12 mouse cellular contexts compared by ENCODE assay signal in the genomic region with DNA sequence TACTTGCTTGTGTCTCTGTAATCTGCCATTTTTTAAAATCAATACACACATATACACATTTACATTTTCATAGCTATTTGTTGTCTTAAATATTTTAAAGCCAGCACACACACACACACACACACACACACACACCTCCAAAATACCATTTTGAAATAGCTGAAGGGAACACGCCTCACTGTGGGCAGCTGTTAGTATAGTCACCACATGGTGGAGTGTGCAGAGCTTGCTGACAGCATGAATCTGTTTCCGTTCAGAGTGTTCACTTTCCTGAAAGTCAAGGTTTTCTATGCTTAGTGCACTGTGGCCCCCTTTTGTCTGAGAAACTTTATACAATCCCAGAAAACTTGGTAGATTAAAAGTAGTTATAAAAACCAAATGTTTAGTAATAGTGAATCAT. TPM values are rescaled to one million over a fixed set of nuclear protein-coding genes. Genes with fewer than 3 reads are reported as not detected.
A peak's percentile ranks its signal among the peaks of the same experiment; 100 is the strongest.
DNase-seq lines count a peak whose midpoint lies in the region; ATAC-seq and TF ChIP-seq lines count a peak whose summit lies in the region.
"Had no signal": no experiment of that assay in that cellular context is flagged by ENCODE, and none has a peak within 500 bp of the region (broad histone marks: within the 10 kb centered on the region; RNA-seq: fewer than 3 reads in every experiment).

No protein-coding gene starts in this region.

- DNase-seq in heart, adult 11 months, result peak; percentile 9
- no peak for DNase-seq in heart, postnatal 25 days (ENCODE audit: low spot score)
- peak; percentile 27 for DNase-seq in limb, embryonic 14.5 days (ENCODE audit: low spot score)
- DNase-seq in limb, embryonic 10.5 days (ENCODE audit: low spot score), result no peak
- DNase-seq in CH12.LX (ENCODE audit: extremely low read depth), result no peak
- DNase-seq in ovary, postnatal 36 days (ENCODE audit: low spot score), result no peak
- DNase-seq: adrenal gland, postnatal 10 days; gastrocnemius, postnatal 10 days; liver, embryonic 13.5 days; thymus, postnatal 14 days had no signal

- no peak overlapping the region for H3K4me3 ChIP-seq in limb, embryonic 14.5 days (replicated peaks; ENCODE audit: low read length)
- H3K4me3 ChIP-seq in limb, embryonic 10.5 days, result no peak overlapping the region
- H3K4me3 ChIP-seq in CH12.LX (replicated peaks in 1 of 3; ENCODE audit: low read depth in 2 of 3, low read length in 2 of 3, poor library complexity in 1 of 3), result no peak overlapping the region
- no peak overlapping the region for H3K4me3 ChIP-seq in cortical plate, adult 2 months (ENCODE audit: insufficient read depth, low read length)
- H3K4me3 ChIP-seq: liver, embryonic 13.5 days; myocyte had no signal

- no peak overlapping the region for H3K4me2 ChIP-seq in limb, embryonic 14.5 days (replicated peaks; ENCODE audit: low read depth, low read length, severe bottlenecking)
- H3K4me2 ChIP-seq in CH12.LX (ENCODE audit: insufficient read depth, low read depth, poor library complexity, severe bottlenecking), result no peak overlapping the region
- H3K4me2 ChIP-seq: liver, embryonic 13.5 days had no signal

- intact Hi-C loops in heart, postnatal 25 days (cut with DNase I), result no loop called here

- no peak overlapping the region for H3K27ac ChIP-seq in limb, embryonic 14.5 days (replicated peaks; ENCODE audit: low read depth, low read length)
- no peak overlapping the region for H3K27ac ChIP-seq in limb, embryonic 10.5 days
- no peak overlapping the region for H3K27ac ChIP-seq in CH12.LX (ENCODE audit: insufficient read depth, low read depth)
- no peak overlapping the region for H3K27ac ChIP-seq in cortical plate, adult 2 months (ENCODE audit: insufficient read depth, low read length)
- H3K27ac ChIP-seq: liver, embryonic 13.5 days had no signal

- 44% methylated on average over 2 of the region's 2 CpGs for WGBS in limb, embryonic 14.5 days
- 74% methylated on average over 2 of the region's 2 CpGs for WGBS in limb, embryonic 10.5 days

- no peak for TF ChIP-seq POLR2A in limb, embryonic 14.5 days (IDR thresholded peaks at IDR 0.05; ENCODE audit: borderline replicate concordance, extremely low read depth, insufficient read depth, insufficient read length)
- no peak for TF ChIP-seq POLR2A in CH12.LX (IDR thresholded peaks at IDR 0.05; ENCODE audit: low read depth, low read length)
- TF ChIP-seq POLR2A in cortical plate, adult 2 months (IDR thresholded peaks at IDR 0.05; ENCODE audit: extremely low read depth, insufficient read depth, low read length), result no peak

- TF ChIP-seq CTCF in CH12.LX (conservative IDR thresholded peaks at IDR 0.05 in 1 of 2, IDR thresholded peaks at IDR 0.05 in 1 of 2; ENCODE audit: low read depth in 2 of 2, low read length in 2 of 2), result peak in 1 of 2 experiments; percentile 39; a peak in 2 of 4 replicates
- TF ChIP-seq CTCF in cortical plate, adult 2 months (IDR thresholded peaks at IDR 0.05; ENCODE audit: extremely low read depth, insufficient read depth, low read length), result 0 out of 2 replicates have a peak, but pooled peaks have one; percentile 9

- H3K27me3 ChIP-seq in limb, embryonic 14.5 days (ENCODE audit: control insufficient read depth, insufficient read depth, low read length), result no peaks in the 10 kb centered on the region
- H3K27me3 ChIP-seq in limb, embryonic 10.5 days (ENCODE audit: low read depth, poor library complexity, severe bottlenecking), result no peaks in the 10 kb centered on the region
- no peaks in the 10 kb centered on the region for H3K27me3 ChIP-seq in CH12.LX (replicated peaks)
- H3K27me3 ChIP-seq: liver, embryonic 13.5 days had no signal

- peak; percentile 7 for TF ChIP-seq RAD21 in CH12.LX (IDR thresholded peaks at IDR 0.05; ENCODE audit: low read depth, low read length)

- no peaks in the 10 kb centered on the region for H3K9me3 ChIP-seq in limb, embryonic 14.5 days (ENCODE audit: control insufficient read depth, low read length)
- H3K9me3 ChIP-seq in limb, embryonic 10.5 days (replicated peaks), result no peaks in the 10 kb centered on the region
- no peaks in the 10 kb centered on the region for H3K9me3 ChIP-seq in CH12.LX (replicated peaks; ENCODE audit: low read length)
- H3K9me3 ChIP-seq: liver, embryonic 13.5 days had no signal

- no peak overlapping the region for H3K9ac ChIP-seq in limb, embryonic 14.5 days (ENCODE audit: low read depth, low read length, severe bottlenecking)
- no peak overlapping the region for H3K9ac ChIP-seq in CH12.LX (ENCODE audit: insufficient read depth, low read depth)
- H3K9ac ChIP-seq: liver, embryonic 13.5 days had no signal

- ATAC-seq in limb, embryonic 14.5 days (ENCODE audit: low FRiP score, low read depth), result no peak

- H3K79me2 ChIP-seq in CH12.LX (replicated peaks; ENCODE audit: control insufficient read depth, extremely low read depth, insufficient read depth, poor library complexity, severe bottlenecking), result no peaks in the 10 kb centered on the region

- in situ Hi-C loops in CH12.LX (cut with MboI; ENCODE audit: low pct_ligation_motif_present, low pct_unique_long_range_greater_than_20kb, low sequenced_read_pairs), result no loop called here

- no peaks in the 10 kb centered on the region for H3K4me1 ChIP-seq in limb, embryonic 14.5 days (ENCODE audit: control insufficient read depth, insufficient read depth, low read length)
- no peaks in the 10 kb centered on the region for H3K4me1 ChIP-seq in limb, embryonic 10.5 days
- peaks cover 0 to 14% of the 10 kb centered on the region in 2 experiments; a peak in 2 of 4 replicates for H3K4me1 ChIP-seq in CH12.LX (ENCODE audit: control insufficient read depth in 1 of 2, insufficient read depth in 2 of 2)
- no peaks in the 10 kb centered on the region for H3K4me1 ChIP-seq in cortical plate, adult 2 months (ENCODE audit: control insufficient read depth, insufficient read depth, low read length)
- H3K4me1 ChIP-seq: liver, embryonic 13.5 days had no signal

- no peak for TF ChIP-seq EP300 in CH12.LX (IDR thresholded peaks at IDR 0.05; ENCODE audit: low read length)

- dilution Hi-C loops in CH12.LX (cut with MboI; ENCODE audit: extremely low pct_ligation_motif_present, extremely low pct_unique_long_range_greater_than_20kb, low sequenced_read_pairs), result no loop called here

- no peaks in the 10 kb centered on the region for H3K36me3 ChIP-seq in limb, embryonic 14.5 days (ENCODE audit: control insufficient read depth, insufficient read depth, low read length)
- H3K36me3 ChIP-seq in limb, embryonic 10.5 days, result no peaks in the 10 kb centered on the region
- no peaks in the 10 kb centered on the region for H3K36me3 ChIP-seq in CH12.LX (replicated peaks in 1 of 2; ENCODE audit: control insufficient read depth in 1 of 2, insufficient read depth in 1 of 2, low read length in 1 of 2)
- H3K36me3 ChIP-seq: liver, embryonic 13.5 days had no signal

TF ChIP-seq in CH12.LX, 34 proteins besides CTCF, POLR2A, EP300 and RAD21:
- TF ChIP-seq SMC3 (IDR thresholded peaks at IDR 0.05; ENCODE audit: low read depth, low read length), result peak; percentile 33
- no peak for TF ChIP-seq ETS1 (conservative IDR thresholded peaks at IDR 0.05; ENCODE audit: low read depth, low read length)
- no peak for TF ChIP-seq NRF1 (IDR thresholded peaks at IDR 0.05; ENCODE audit: low read depth, low read length)
- no peak for TF ChIP-seq CHD2 (IDR thresholded peaks at IDR 0.05; ENCODE audit: low read length)
- no peak for TF ChIP-seq MEF2A (IDR thresholded peaks at IDR 0.05; ENCODE audit: borderline replicate concordance, low read depth, low read length)
- TF ChIP-seq HCFC1 (IDR thresholded peaks at IDR 0.05; ENCODE audit: low read depth, low read length), result no peak
TF ChIP-seq in CH12.LX: peak in this region for 1.

RNA-seq across cellular contexts. Expression of a gene that starts 9.8 kb away (rescaled TPM):
- 10 to 100 TPM in 1 of 2 experiments, 1 to 10 TPM in 1; 7.9 to 10.4 TPM for total RNA-seq in heart, postnatal 25 days (2021)
- polyA plus RNA-seq in limb, embryonic 14.5 days (2012; rRNA removed), result 32.0 and 33.6 TPM in 2 replicates
- 30.7 and 31.6 TPM in 2 replicates for polyA plus RNA-seq in limb, embryonic 14.5 days (2014; fragmentation: Nextera tagmentation; extraction: Ambion mirVana)
- polyA plus RNA-seq in limb, embryonic 10.5 days (2016; fragmentation: Nextera tagmentation; extraction: Ambion mirVana), result 23.1 and 23.2 TPM in 2 replicates
- total RNA-seq in CH12.LX (2012; rRNA removed), result 8.6 and 10.4 TPM in 2 replicates
- 15.2 and 18.8 TPM in 2 replicates for total RNA-seq in CH12.LX (2014; rRNA removed)
- 14.7 and 19.9 TPM in 2 replicates for polyA plus RNA-seq in CH12.LX (2012; ENCODE audit: insufficient read length, low read depth)
- polyA plus RNA-seq in cortical plate, adult 2 months (2012; rRNA removed), result 24.5 and 26.6 TPM in 2 replicates

RNA-seq across cellular contexts. Expression of a gene that starts 53.4 kb away (rescaled TPM):
- total RNA-seq in heart, postnatal 25 days (2021), result 10 to 100 TPM; 18.4 to 22.8 TPM
- 160 and 185 TPM in 2 replicates for polyA plus RNA-seq in limb, embryonic 14.5 days (2012; rRNA removed)
- polyA plus RNA-seq in limb, embryonic 14.5 days (2014; fragmentation: Nextera tagmentation; extraction: Ambion mirVana), result 147 and 156 TPM in 2 replicates
- 67.7 and 79.7 TPM in 2 replicates for polyA plus RNA-seq in limb, embryonic 10.5 days (2016; fragmentation: Nextera tagmentation; extraction: Ambion mirVana)
- total RNA-seq in CH12.LX (2012; rRNA removed) (64.2 and 70.8 TPM in 2 replicates), CH12.LX (2014; rRNA removed) (144 and 161 TPM in 2 replicates)
- polyA plus RNA-seq in CH12.LX (2012; ENCODE audit: insufficient read length, low read depth), result 96.0 and 96.2 TPM in 2 replicates
- 38.1 and 40.0 TPM in 2 replicates for polyA plus RNA-seq in cortical plate, adult 2 months (2012; rRNA removed)

Comparison
In these comparisons a context has a peak if more than half of its experiments do, and no peak if none do; other contexts are left out.
1. DNase-seq: peak in heart, adult 11 months (single experiment) and limb, embryonic 14.5 days (single experiment); none in heart, postnatal 25 days (single experiment), limb, embryonic 10.5 days (single experiment), CH12.LX (single experiment) and ovary, postnatal 36 days (single experiment).